Mouse (Mus musculus) liver, embryonic 11.5 days (tissue): Measurements from ENCODE around the gene Bicd2. TPM values are rescaled to one million over a fixed set of nuclear protein-coding genes. Genes with fewer than 3 reads are reported as not detected.

Source experiments
- ATAC-seq: fragments of 200-750 bp; cut with Nextera tagmentation; replicated peaks from 2 replicates; pipeline ENCODE4 v1.8.0; 2017; ENCODE audit warnings: moderate number of reproducible peaks, mild to moderate bottlenecking, moderate TSS enrichment, moderate library complexity; ENCODE audit not compliant: low FRiP score
- DNase-seq: peaks from one replicate; pipeline ENCODE4 v3.0.0-alpha.2; 2017; ENCODE audit warnings: low spot score
- H3K27ac ChIP-seq: fragments of 300-500 bp; sonication (generic); 2 replicates; pipeline ENCODE4 v1.5.1; 2014; ENCODE audit warnings: mild to moderate bottlenecking, low read depth, low read length, control low read depth
- H3K27me3 ChIP-seq: fragments of 300-500 bp; sonication (generic); replicated peaks from 2 replicates; pipeline ENCODE4 v1.6.1; 2014; ENCODE audit warnings: low read length, mixed read lengths; ENCODE audit not compliant: control insufficient read depth, insufficient read depth
- H3K36me3 ChIP-seq: fragments of 300-500 bp; sonication (generic); 2 replicates; pipeline ENCODE4 v1.6.1; 2014; ENCODE audit warnings: mild to moderate bottlenecking, low read length, moderate library complexity, mixed read lengths; ENCODE audit not compliant: control insufficient read depth, insufficient read depth
- H3K4me1 ChIP-seq: fragments of 300-500 bp; sonication (generic); replicated peaks from 2 replicates; pipeline ENCODE4 v1.6.1; 2014; ENCODE audit warnings: low read length, mixed read lengths; ENCODE audit not compliant: control insufficient read depth, insufficient read depth
- H3K4me2 ChIP-seq: fragments of 300-500 bp; sonication (generic); 2 replicates; pipeline ENCODE4 v1.6.1; 2014; ENCODE audit warnings: mild to moderate bottlenecking, control low read depth, moderate library complexity
- H3K4me3 ChIP-seq: fragments of 300-500 bp; sonication (generic); 2 replicates; pipeline ENCODE4 v1.5.1; 2014; ENCODE audit warnings: low read depth, low read length, control low read depth
- H3K9ac ChIP-seq: fragments of 300-500 bp; sonication (generic); 2 replicates; pipeline ENCODE4 v1.6.1; 2014; ENCODE audit warnings: low read depth, low read length, control low read depth
- H3K9me3 ChIP-seq: fragments of 300-500 bp; sonication (generic); 2 replicates; pipeline ENCODE4 v1.6.1; 2016; ENCODE audit warnings: low read length, inconsistent platforms, mixed read lengths; ENCODE audit not compliant: control insufficient read depth
- WGBS: fragments of 180-500 bp; shearing (Covaris S2); extraction: QIAGEN DNeasy Blood & Tissue Kit; methylation state at CpG from one replicate; pipeline ENCODE4 v1.1.7; 2014; 5-methylcytosine and 5-hydroxymethylcytosine counted together
- polyA plus RNA-seq: library from polyadenylated mRNA; unstranded; fragments of >200 nt; fragmentation: Nextera tagmentation; extraction: Ambion mirVana; gene quantifications from 2 replicates; pipeline ENCODE4 v1.2.1, GENCODE M21; 2014

The Bicd2 gene
- polyA plus RNA-seq, 1 experiment from 2014 or later, result 22.6 TPM

DNA sequence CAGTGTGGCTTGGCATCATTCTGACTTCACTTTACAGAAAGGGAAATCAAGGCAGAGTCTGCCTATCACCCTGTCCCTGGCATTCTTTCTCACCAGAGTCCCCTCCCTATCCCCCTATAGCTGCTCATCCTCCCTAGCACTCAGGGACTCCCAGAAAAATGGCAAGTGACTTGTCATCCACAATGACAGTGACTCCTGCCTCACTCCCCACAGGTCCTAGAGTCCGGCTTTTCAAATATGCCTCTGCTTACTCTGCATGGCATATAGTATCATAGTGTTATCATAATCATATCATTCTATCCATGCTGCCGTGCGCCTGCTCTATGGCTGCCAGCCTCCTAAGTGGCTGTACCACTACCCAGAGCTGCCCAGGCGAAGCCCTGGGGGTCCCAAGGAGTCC lies 33.2 kb upstream of the Bicd2 start:
- Histone ChIP-seq H3K9ac (no peak overlapping the region), H3K27ac (peak overlapping the region; percentile 60), H3K4me3 (peak overlapping the region; percentile 25; the same call in 1 of the 2 replicates), H3K9me3 (no peaks in the 10 kb centered on the region), H3K27me3 (no peaks in the 10 kb centered on the region), H3K36me3 (no peaks in the 10 kb centered on the region), H3K4me1 (peaks cover 21% of the 10 kb centered on the region), H3K4me2 (peak overlapping the region; percentile 44)
- DNase-seq (no peak), ATAC-seq (0 out of 2 replicates have a peak, but pooled peaks have one; percentile 16)
- WGBS, result 77% methylated on average over 4 of the region's 4 CpGs

DNA sequence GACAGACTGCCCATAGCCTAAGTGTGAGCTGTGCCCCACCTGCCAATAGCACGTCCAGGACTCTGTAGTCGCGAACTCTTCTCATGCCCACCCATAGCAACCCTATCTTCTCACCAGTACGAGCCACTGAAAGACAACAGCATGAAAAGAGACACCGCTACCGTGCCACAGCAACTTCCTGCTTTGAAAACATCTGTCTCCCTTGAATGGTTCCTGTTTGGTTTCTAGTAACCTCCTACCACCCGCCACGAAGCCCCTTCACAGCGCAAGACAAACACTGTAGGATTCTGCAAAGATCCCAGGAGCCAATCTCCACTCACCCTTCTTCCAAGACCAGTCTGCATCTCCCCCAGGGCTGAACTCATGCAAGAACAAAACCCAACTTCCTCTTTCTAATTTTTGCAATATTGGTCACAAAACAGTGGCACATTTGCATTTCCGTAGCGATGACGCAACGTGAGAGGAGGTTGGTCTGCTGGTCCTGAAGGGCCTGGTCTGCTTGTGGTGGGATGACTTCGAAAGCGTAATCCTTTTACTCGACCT lies 32.5 kb upstream of the Bicd2 start:
- Histone ChIP-seq H3K4me3 (peak overlapping the region; percentile 25), H3K4me2 (peak overlapping the region; percentile 44), H3K4me1 (peaks cover 21% of the 10 kb centered on the region), H3K9me3 (no peaks in the 10 kb centered on the region), H3K27me3 (no peaks in the 10 kb centered on the region), H3K9ac (no peak overlapping the region), H3K36me3 (no peaks in the 10 kb centered on the region), H3K27ac (peak overlapping the region; percentile 23; the same call in 1 of the 2 replicates)
- WGBS, result 43% methylated on average over 16 of the region's 16 CpGs
- DNase-seq, result peak; percentile 42
- no peak for ATAC-seq

DNA sequence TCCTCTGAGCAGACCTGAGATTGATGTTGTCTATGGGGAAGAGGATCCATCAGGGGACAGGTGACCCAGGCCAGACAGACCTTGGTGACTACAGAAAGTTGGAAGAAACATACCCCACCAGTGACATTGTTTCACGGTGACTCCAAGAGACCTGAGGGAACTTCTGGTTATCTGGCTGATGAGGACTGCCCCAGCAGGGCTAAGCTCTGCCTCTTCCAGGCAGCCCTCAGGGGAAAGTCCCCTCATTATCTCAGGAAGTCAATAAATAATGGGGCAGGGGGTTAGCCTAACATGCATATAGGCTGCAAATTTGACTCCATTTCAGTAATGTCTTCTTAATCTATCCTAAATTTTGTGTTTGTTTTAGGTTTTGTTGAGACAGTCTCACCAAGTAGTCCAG lies 31.9 kb upstream of the Bicd2 start:
- Histone ChIP-seq H3K9ac (no peak overlapping the region), H3K9me3 (no peaks in the 10 kb centered on the region), H3K4me3 (no peak overlapping the region), H3K4me2 (no peak overlapping the region), H3K4me1 (peaks cover 21% of the 10 kb centered on the region), H3K27ac (peak overlapping the region; percentile 23; the same call in 1 of the 2 replicates), H3K36me3 (no peaks in the 10 kb centered on the region), H3K27me3 (no peaks in the 10 kb centered on the region)
- 24% methylated on average over 1 of the region's 1 CpGs for WGBS
- no peak for ATAC-seq
- DNase-seq, result no peak

DNA sequence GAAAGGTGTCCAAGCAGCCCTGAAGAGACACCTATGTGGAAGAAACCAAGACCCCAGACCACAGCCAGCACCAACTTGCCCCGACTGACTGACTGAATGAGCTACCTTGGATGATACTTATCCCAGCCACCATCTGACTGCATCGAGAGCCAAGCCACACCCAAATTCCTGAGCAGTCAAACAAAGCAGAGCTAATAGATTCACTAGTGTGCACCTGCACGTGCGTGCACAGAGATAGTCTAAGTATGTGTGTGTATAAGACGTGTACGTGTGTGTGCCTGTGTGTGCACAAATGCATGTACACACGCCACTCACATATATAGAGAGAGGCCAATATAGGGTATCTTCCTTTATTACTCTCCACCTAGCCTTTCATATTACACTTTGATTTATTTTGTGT lies 29.7 kb upstream of the Bicd2 start:
- ATAC-seq (no peak), DNase-seq (no peak)
- Histone ChIP-seq H3K27me3 (no peaks in the 10 kb centered on the region), H3K27ac (no peak overlapping the region), H3K9me3 (no peaks in the 10 kb centered on the region), H3K4me3 (no peak overlapping the region), H3K4me2 (no peak overlapping the region), H3K9ac (no peak overlapping the region), H3K4me1 (peaks cover 17% of the 10 kb centered on the region), H3K36me3 (no peaks in the 10 kb centered on the region)
- 73% methylated on average over 7 of the region's 7 CpGs for WGBS

DNA sequence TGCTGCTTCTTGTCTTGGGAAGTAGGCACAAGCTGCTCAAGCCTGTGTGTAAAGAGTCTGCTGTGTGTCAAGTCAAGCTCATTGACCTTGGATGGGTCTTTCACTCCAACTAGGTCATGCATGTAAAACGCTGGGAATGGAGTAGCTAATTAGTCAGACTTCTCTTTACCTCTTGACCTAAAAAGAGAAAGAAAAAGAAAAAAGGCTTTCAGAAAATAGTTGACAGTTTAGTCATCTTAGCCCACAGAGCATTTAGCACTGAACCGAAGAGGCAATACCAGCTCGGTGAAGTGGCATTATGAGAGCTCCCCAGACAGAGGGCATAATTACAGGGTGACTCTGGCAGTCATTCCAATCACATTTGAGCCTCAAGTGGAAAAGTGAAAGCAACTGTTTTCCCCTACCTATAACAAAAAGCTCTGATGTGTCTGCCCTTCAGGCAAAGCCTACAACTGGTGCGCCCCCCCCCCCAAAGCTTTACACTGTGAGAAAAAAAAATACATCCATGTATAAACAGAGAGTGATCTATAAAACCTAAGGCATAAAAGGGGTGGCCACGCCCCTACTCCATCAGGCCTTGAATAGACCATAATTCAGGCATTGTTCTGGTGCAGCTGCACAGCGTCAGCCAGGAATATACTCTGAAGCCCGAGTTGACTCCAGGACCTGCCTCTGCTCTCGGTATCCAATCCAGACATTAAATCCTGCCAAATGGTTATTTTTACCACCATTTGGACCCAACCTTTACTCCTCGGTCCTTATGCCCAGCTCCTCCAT lies 24.8 kb upstream of the Bicd2 start:
- 80% methylated on average over 9 of the region's 9 CpGs for WGBS
- H3K9ac ChIP-seq, result no peak overlapping the region
- no peak for ATAC-seq
- no peaks in the 10 kb centered on the region for H3K27me3 ChIP-seq
- no peaks in the 10 kb centered on the region for H3K4me1 ChIP-seq
- H3K27ac ChIP-seq, result no peak overlapping the region
- no peak overlapping the region for H3K4me2 ChIP-seq
- DNase-seq, result no peak
- no peaks in the 10 kb centered on the region for H3K36me3 ChIP-seq
- H3K9me3 ChIP-seq, result no peaks in the 10 kb centered on the region
- no peak overlapping the region for H3K4me3 ChIP-seq

DNA sequence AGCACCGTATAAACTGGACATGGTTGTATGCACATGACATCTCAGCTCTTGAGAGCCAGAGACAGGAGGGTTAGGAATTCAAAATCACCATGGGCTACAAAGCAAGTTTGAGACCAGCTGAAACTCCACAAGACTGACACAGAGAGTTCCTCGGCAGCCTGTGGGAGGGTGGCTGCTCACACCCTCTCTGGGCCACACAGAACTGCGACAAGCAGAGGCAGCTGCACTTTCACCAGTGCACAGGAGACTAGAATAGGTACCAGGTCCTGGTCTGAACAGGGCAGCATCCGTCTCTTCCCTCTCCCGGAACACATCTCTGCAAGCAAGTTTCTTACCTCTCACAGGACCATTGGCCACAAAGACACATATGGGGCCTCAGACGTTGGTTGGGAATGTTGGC lies 23.9 kb upstream of the Bicd2 start:
- no peak overlapping the region for H3K9ac ChIP-seq
- no peak for DNase-seq
- ATAC-seq, result no peak
- no peaks in the 10 kb centered on the region for H3K4me1 ChIP-seq
- H3K27ac ChIP-seq, result no peak overlapping the region
- WGBS, result 76% methylated on average over 6 of the region's 6 CpGs
- H3K4me3 ChIP-seq, result no peak overlapping the region
- H3K36me3 ChIP-seq, result no peaks in the 10 kb centered on the region
- no peaks in the 10 kb centered on the region for H3K9me3 ChIP-seq
- H3K4me2 ChIP-seq, result no peak overlapping the region
- no peaks in the 10 kb centered on the region for H3K27me3 ChIP-seq

DNA sequence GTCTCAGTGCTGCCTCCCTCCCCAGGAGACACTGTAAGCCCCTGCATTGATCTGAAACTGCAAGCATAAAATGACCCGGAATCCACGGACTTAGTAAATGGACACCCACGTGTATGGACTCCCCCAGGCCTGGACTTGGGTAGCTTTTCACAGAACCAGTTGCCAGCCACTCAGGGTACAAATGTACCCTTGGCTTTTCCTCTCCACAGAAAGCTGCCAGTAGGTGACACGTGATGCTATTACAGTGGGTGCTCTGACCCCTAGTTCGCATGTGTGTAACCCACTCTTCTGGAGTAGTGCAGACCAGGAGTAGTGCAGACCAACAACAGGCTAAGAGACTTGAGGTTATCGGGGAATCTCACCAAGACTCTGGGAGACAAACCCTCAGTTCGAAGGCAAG lies 23.5 kb upstream of the Bicd2 start:
- Histone ChIP-seq H3K27me3 (no peaks in the 10 kb centered on the region), H3K4me3 (no peak overlapping the region), H3K27ac (no peak overlapping the region), H3K36me3 (no peaks in the 10 kb centered on the region), H3K9me3 (no peaks in the 10 kb centered on the region), H3K4me1 (no peaks in the 10 kb centered on the region), H3K4me2 (no peak overlapping the region), H3K9ac (no peak overlapping the region)
- no peak for ATAC-seq
- WGBS, result 82% methylated on average over 7 of the region's 7 CpGs
- no peak for DNase-seq

DNA sequence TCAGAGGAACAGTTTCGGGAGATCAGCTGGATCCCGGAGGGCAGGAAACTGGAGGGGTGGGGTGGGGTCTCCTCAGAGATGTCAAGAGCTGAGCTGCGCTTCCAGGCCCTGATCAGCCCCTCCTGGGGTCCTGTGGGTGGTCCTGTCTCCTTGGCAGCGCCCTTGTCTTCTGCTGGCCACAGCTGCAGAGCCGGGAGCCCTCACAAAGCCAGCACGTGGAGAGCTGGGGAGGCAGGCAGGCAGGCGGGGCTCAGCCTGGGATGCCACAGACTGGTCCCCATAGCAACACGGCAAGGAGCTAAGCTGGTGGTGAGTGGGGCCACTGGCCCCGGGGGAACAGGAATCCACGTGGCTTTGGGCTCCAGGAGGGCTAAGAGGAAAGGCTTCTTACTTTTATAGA lies 21.3 kb upstream of the Bicd2 start, which contains the start of gene Fgd3:
Gene Fgd3, minus strand, starts transcription at position 272 of the 400 bp plus-strand sequence.
- H3K9me3 ChIP-seq, result no peaks in the 10 kb centered on the region
- H3K9ac ChIP-seq, result no peak within 1 kb of the TSS
- 28% methylated on average over 10 of the region's 10 CpGs for WGBS
- H3K4me2 ChIP-seq, result peak within 1 kb of the TSS; percentile 14
- DNase-seq (no peak), ATAC-seq (0 out of 2 replicates have a peak, but pooled peaks have one; percentile 29)
- H3K27ac ChIP-seq, result no peak within 1 kb of the TSS
- H3K4me3 ChIP-seq, result no peak within 1 kb of the TSS
- no peaks in the 10 kb centered on the region for H3K4me1 ChIP-seq
- H3K36me3 ChIP-seq, result no peaks in the 10 kb centered on the region
- no peaks in the 10 kb centered on the region for H3K27me3 ChIP-seq

DNA sequence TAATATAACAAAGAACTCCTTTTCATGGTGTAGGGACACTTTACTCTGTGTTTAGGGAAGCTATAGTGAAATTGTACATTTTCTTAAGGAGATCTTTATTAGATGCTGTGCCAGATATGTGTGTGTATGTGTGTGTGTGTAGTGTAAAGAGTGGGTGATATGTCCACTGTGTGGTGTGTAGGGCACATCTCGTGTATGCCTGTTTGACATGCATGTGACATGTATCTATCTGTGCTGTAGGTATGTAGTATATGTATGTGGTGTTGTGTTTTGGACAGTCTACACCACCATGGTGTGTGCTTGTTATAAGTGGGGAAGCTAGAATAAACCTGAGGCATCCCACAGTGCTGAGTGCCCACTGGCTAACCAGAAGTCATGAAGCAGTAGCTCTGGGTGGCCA lies 20.9 kb upstream of the Bicd2 start:
- no peaks in the 10 kb centered on the region for H3K4me1 ChIP-seq
- H3K9ac ChIP-seq, result no peak overlapping the region
- no peak for ATAC-seq
- H3K27me3 ChIP-seq, result no peaks in the 10 kb centered on the region
- no peaks in the 10 kb centered on the region for H3K9me3 ChIP-seq
- 66% methylated on average over 1 of the region's 1 CpGs for WGBS
- H3K4me2 ChIP-seq, result no peak overlapping the region
- no peaks in the 10 kb centered on the region for H3K36me3 ChIP-seq
- no peak overlapping the region for H3K27ac ChIP-seq
- no peak for DNase-seq
- H3K4me3 ChIP-seq, result no peak overlapping the region
